Mouse (Mus musculus) intestine, embryonic 16.5 days (tissue): ENCODE data around the gene Tenm2. TPM values are rescaled to one million over a fixed set of nuclear protein-coding genes. Genes with fewer than 3 reads are reported as not detected.

Experiments used
- ATAC-seq: fragments of 200-750 bp; cut with Nextera tagmentation; 2 replicates; pipeline ENCODE4 v1.8.0; 2017; ENCODE audit warnings: moderate TSS enrichment, moderate library complexity
- H3K27ac ChIP-seq: fragments of 300-500 bp; sonication (generic); 2 replicates; pipeline ENCODE4 v1.5.1; 2014; ENCODE audit warnings: mild to moderate bottlenecking, low read length
- H3K27me3 ChIP-seq: fragments of 300-500 bp; sonication (generic); replicated peaks from 2 replicates; pipeline ENCODE4 v1.6.1; 2014; ENCODE audit warnings: low read length, control low read depth, mixed read lengths; ENCODE audit not compliant: control insufficient read depth, insufficient read depth
- H3K36me3 ChIP-seq: fragments of 300-500 bp; sonication (generic); 2 replicates; pipeline ENCODE4 v1.6.1; 2014; ENCODE audit warnings: low read length, control low read depth; ENCODE audit not compliant: control insufficient read depth, insufficient read depth
- H3K4me1 ChIP-seq: fragments of 300-500 bp; sonication (generic); 2 replicates; pipeline ENCODE4 v1.6.1; 2014; ENCODE audit warnings: low read length, control low read depth, mixed read lengths; ENCODE audit not compliant: control insufficient read depth, insufficient read depth
- H3K4me2 ChIP-seq: fragments of 300-500 bp; sonication (generic); 2 replicates; pipeline ENCODE4 v1.6.1; 2014; ENCODE audit warnings: low read depth, low read length, control low read depth
- H3K4me3 ChIP-seq: fragments of 300-500 bp; sonication (generic); 2 replicates; pipeline ENCODE4 v1.5.1; 2014; ENCODE audit warnings: mild to moderate bottlenecking, low read length
- H3K9ac ChIP-seq: fragments of 300-500 bp; sonication (generic); 2 replicates; pipeline ENCODE4 v1.6.1; 2014; ENCODE audit warnings: low read depth, low read length
- H3K9me3 ChIP-seq: fragments of 300-500 bp; sonication (generic); 2 replicates; pipeline ENCODE4 v1.6.1; 2016; ENCODE audit warnings: low read length, control low read depth; ENCODE audit not compliant: control insufficient read depth
- WGBS: fragments of 180-500 bp; shearing (Covaris S2); extraction: QIAGEN DNeasy Blood & Tissue Kit; methylation state at CpG from one replicate; pipeline ENCODE4 v1.1.7; 2014; 5-methylcytosine and 5-hydroxymethylcytosine counted together
- polyA plus RNA-seq: library from polyadenylated mRNA; unstranded; fragments of >200 nt; fragmentation: Nextera tagmentation; extraction: Ambion mirVana; gene quantifications from 2 replicates; pipeline ENCODE4 v1.2.1, GENCODE M21; 2015

Tenm2 gene
- polyA plus RNA-seq, 1 experiment from 2014 or later = 0.70 TPM

GRCm38 (mm10) chr11:37128893-37129292 is 106.9 kb downstream of the Tenm2 start:
- no peak overlapping the region for H3K4me2 ChIP-seq
- no peak overlapping the region for H3K27ac ChIP-seq
- no peak overlapping the region for H3K4me3 ChIP-seq
- no peaks in the 10 kb centered on the region for H3K9me3 ChIP-seq
- no peaks in the 10 kb centered on the region for H3K27me3 ChIP-seq
- no peak for ATAC-seq
- no peak overlapping the region for H3K9ac ChIP-seq
- H3K4me1 ChIP-seq = no peaks in the 10 kb centered on the region
- no peaks in the 10 kb centered on the region for H3K36me3 ChIP-seq
- WGBS = 66% methylated on average over 2 of the region's 2 CpGs

GRCm38 (mm10) chr11:37118058-37118457 is 117.7 kb downstream of the Tenm2 start:
- Histone ChIP-seq H3K4me1 (0 out of 2 replicates have a peak, but pooled peaks cover 2% of the 10 kb centered on the region), H3K9ac (no peak overlapping the region), H3K9me3 (no peaks in the 10 kb centered on the region), H3K4me2 (no peak overlapping the region), H3K27me3 (no peaks in the 10 kb centered on the region), H3K36me3 (no peaks in the 10 kb centered on the region), H3K4me3 (no peak overlapping the region), H3K27ac (no peak overlapping the region)
- ATAC-seq = no peak

GRCm38 (mm10) chr11:37115188-37115587 is 120.6 kb downstream of the Tenm2 start:
- H3K27ac ChIP-seq = no peak overlapping the region
- H3K9ac ChIP-seq = no peak overlapping the region
- ATAC-seq = no peak
- no peaks in the 10 kb centered on the region for H3K27me3 ChIP-seq
- H3K4me1 ChIP-seq = 0 out of 2 replicates have a peak, but pooled peaks cover 2% of the 10 kb centered on the region
- no peak overlapping the region for H3K4me3 ChIP-seq
- no peak overlapping the region for H3K4me2 ChIP-seq
- WGBS = 41% methylated on average over 4 of the region's 4 CpGs
- no peaks in the 10 kb centered on the region for H3K9me3 ChIP-seq
- H3K36me3 ChIP-seq = no peaks in the 10 kb centered on the region

GRCm38 (mm10) chr11:37107069-37107468 is 128.7 kb downstream of the Tenm2 start:
- H3K4me3 ChIP-seq = no peak overlapping the region
- H3K4me2 ChIP-seq = no peak overlapping the region
- H3K9ac ChIP-seq = no peak overlapping the region
- WGBS = 78% methylated on average over 2 of the region's 2 CpGs
- no peak overlapping the region for H3K27ac ChIP-seq
- no peaks in the 10 kb centered on the region for H3K4me1 ChIP-seq
- H3K27me3 ChIP-seq = no peaks in the 10 kb centered on the region
- H3K9me3 ChIP-seq = no peaks in the 10 kb centered on the region
- H3K36me3 ChIP-seq = no peaks in the 10 kb centered on the region
- no peak for ATAC-seq

GRCm38 (mm10) chr11:37079403-37079802 is 156.4 kb downstream of the Tenm2 start:
- H3K4me1 ChIP-seq = no peaks in the 10 kb centered on the region
- no peak overlapping the region for H3K9ac ChIP-seq
- no peak overlapping the region for H3K27ac ChIP-seq
- no peak for ATAC-seq
- no peaks in the 10 kb centered on the region for H3K36me3 ChIP-seq
- WGBS = 83% methylated on average over 5 of the region's 5 CpGs
- H3K9me3 ChIP-seq = no peaks in the 10 kb centered on the region
- H3K4me2 ChIP-seq = no peak overlapping the region
- H3K27me3 ChIP-seq = no peaks in the 10 kb centered on the region
- H3K4me3 ChIP-seq = no peak overlapping the region

GRCm38 (mm10) chr11:37076989-37077598 is 158.7 kb downstream of the Tenm2 start:
- Histone ChIP-seq H3K27ac (no peak overlapping the region), H3K9me3 (no peaks in the 10 kb centered on the region), H3K9ac (no peak overlapping the region), H3K4me1 (no peaks in the 10 kb centered on the region), H3K27me3 (no peaks in the 10 kb centered on the region), H3K4me3 (no peak overlapping the region), H3K36me3 (no peaks in the 10 kb centered on the region), H3K4me2 (no peak overlapping the region)
- WGBS = 76% methylated on average over 5 of the region's 5 CpGs
- no peak for ATAC-seq

GRCm38 (mm10) chr11:37075349-37075748 is 160.4 kb downstream of the Tenm2 start:
- H3K4me1 ChIP-seq = no peaks in the 10 kb centered on the region
- H3K9me3 ChIP-seq = no peaks in the 10 kb centered on the region
- no peaks in the 10 kb centered on the region for H3K27me3 ChIP-seq
- H3K4me2 ChIP-seq = no peak overlapping the region
- no peak overlapping the region for H3K27ac ChIP-seq
- no peak overlapping the region for H3K4me3 ChIP-seq
- WGBS = 91% methylated on average over 10 of the region's 10 CpGs
- H3K9ac ChIP-seq = no peak overlapping the region
- no peak for ATAC-seq
- no peaks in the 10 kb centered on the region for H3K36me3 ChIP-seq

GRCm38 (mm10) chr11:37065459-37065858 is 170.3 kb downstream of the Tenm2 start:
- ATAC-seq = no peak
- H3K36me3 ChIP-seq = no peaks in the 10 kb centered on the region
- no peaks in the 10 kb centered on the region for H3K9me3 ChIP-seq
- no peak overlapping the region for H3K4me2 ChIP-seq
- WGBS = 76% methylated on average over 3 of the region's 3 CpGs
- H3K9ac ChIP-seq = no peak overlapping the region
- no peak overlapping the region for H3K27ac ChIP-seq
- H3K4me3 ChIP-seq = no peak overlapping the region
- no peaks in the 10 kb centered on the region for H3K4me1 ChIP-seq
- H3K27me3 ChIP-seq = no peaks in the 10 kb centered on the region

GRCm38 (mm10) chr11:37046671-37047070 is 189.1 kb downstream of the Tenm2 start:
- Histone ChIP-seq H3K4me3 (no peak overlapping the region), H3K9me3 (no peaks in the 10 kb centered on the region), H3K27me3 (no peaks in the 10 kb centered on the region), H3K27ac (no peak overlapping the region), H3K4me1 (no peaks in the 10 kb centered on the region), H3K4me2 (no peak overlapping the region), H3K36me3 (no peaks in the 10 kb centered on the region), H3K9ac (no peak overlapping the region)
- 64% methylated on average over 5 of the region's 5 CpGs for WGBS
- no peak for ATAC-seq

- 79% methylated on average over 4 of the region's 4 CpGs for WGBS
- no peaks in the 10 kb centered on the region for H3K27me3 ChIP-seq
Observed at GRCm38 (mm10) chr11:37041259-37041658, 194.5 kb downstream of the Tenm2 start.

More at GRCm38 (mm10) chr11:37041259-37041658, 194.5 kb downstream of the Tenm2 start:
- Histone ChIP-seq H3K4me1 (no peaks in the 10 kb centered on the region), H3K4me3 (no peak overlapping the region), H3K9ac (no peak overlapping the region), H3K27ac (no peak overlapping the region), H3K9me3 (no peaks in the 10 kb centered on the region), H3K36me3 (no peaks in the 10 kb centered on the region), H3K4me2 (no peak overlapping the region)
- ATAC-seq = no peak
